Mouse (Mus musculus) small intestine, adult 2 months (tissue): ENCODE data around the gene Tma7. TPM values are rescaled to one million over a fixed set of nuclear protein-coding genes. Genes with fewer than 3 reads are reported as not detected.

Experiments
- H3K27ac ChIP-seq: fragments of 200-500 bp; 2 replicates; pipeline ENCODE4 v1.5.1; 2012; ENCODE audit warnings: low read depth, low read length, control low read depth, inconsistent platforms; ENCODE audit not compliant: insufficient read depth
- H3K27me3 ChIP-seq: fragments of 200-500 bp; 2 replicates; pipeline ENCODE4 v1.6.1; 2012; ENCODE audit warnings: mild to moderate bottlenecking, moderate library complexity, low read length, inconsistent platforms; ENCODE audit not compliant: control insufficient read depth, insufficient read depth
- H3K36me3 ChIP-seq: fragments of 200-500 bp; 2 replicates; pipeline ENCODE4 v1.6.1; 2012; ENCODE audit warnings: mild to moderate bottlenecking, low read length, control low read depth, inconsistent platforms; ENCODE audit not compliant: control insufficient read depth, insufficient read depth
- H3K4me1 ChIP-seq: fragments of 200-500 bp; 2 replicates; pipeline ENCODE4 v1.6.1; 2012; ENCODE audit warnings: low read length, inconsistent platforms, mixed read lengths; ENCODE audit not compliant: control insufficient read depth, insufficient read depth, insufficient read length
- H3K4me3 ChIP-seq: fragments of 200-500 bp; 2 replicates; pipeline ENCODE4 v1.5.1; 2012; ENCODE audit warnings: low read depth, mild to moderate bottlenecking, control low read depth, inconsistent platforms, low read length, moderate library complexity
- CTCF ChIP-seq: fragments of 200-500 bp; IDR thresholded peaks from 2 replicates; pipeline ENCODE4 v1.5.1; 2012; ENCODE audit warnings: low read depth, mild to moderate bottlenecking, control low read depth, inconsistent platforms, low read length, moderate library complexity, mixed read lengths; ENCODE audit not compliant: insufficient replicate concordance, insufficient read length; ENCODE audit errors: extremely low read depth
- POLR2A ChIP-seq: fragments of 200-500 bp; IDR thresholded peaks from 2 replicates; pipeline ENCODE4 v1.6.1; 2012; ENCODE audit warnings: low read depth, mild to moderate bottlenecking, control low read depth, inconsistent platforms, low read length, moderate library complexity
- WGBS: fragments of 180-500 bp; shearing (Covaris S2); methylation state at CpG from one replicate; pipeline ENCODE4 v1.1.7; 2018; 5-methylcytosine and 5-hydroxymethylcytosine counted together
- polyA plus RNA-seq: library from polyadenylated mRNA; depleted of rRNA; stranded (reverse); fragments of >200 nt; gene quantifications from 2 replicates; pipeline ENCODE4 v1.2.3, GENCODE M21; 2012

Tma7 gene
- polyA plus RNA-seq, 1 experiment: 1.6 TPM

DNA sequence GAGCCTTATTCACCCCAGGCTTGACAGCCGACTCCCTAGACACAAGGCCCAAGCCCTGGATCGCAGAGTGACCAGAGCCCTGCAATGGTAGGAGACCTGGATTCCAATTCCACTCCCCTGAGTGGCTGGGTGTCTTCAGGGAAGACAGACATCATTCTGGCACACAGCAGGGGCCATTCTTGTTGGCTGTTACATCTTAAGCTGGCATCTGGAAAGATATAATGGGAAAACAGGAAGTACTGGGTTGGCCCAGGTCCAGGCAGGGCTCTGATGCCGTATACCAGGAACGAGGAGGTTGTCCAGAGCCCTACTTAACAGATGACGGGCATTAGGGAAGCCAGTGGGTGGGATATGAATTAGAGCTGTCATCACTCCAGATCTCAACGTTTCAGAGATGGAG is 40.9 kb upstream of the Tma7 start:
- Histone ChIP-seq H3K36me3 (no peaks in the 10 kb centered on the region), H3K4me1 (peaks cover 3% of the 10 kb centered on the region), H3K4me3 (no peak overlapping the region), H3K27me3 (no peaks in the 10 kb centered on the region), H3K27ac (no peak overlapping the region)
- WGBS: 31% methylated on average over 6 of the region's 6 CpGs
- TF ChIP-seq POLR2A (no peak), CTCF (no peak)

DNA sequence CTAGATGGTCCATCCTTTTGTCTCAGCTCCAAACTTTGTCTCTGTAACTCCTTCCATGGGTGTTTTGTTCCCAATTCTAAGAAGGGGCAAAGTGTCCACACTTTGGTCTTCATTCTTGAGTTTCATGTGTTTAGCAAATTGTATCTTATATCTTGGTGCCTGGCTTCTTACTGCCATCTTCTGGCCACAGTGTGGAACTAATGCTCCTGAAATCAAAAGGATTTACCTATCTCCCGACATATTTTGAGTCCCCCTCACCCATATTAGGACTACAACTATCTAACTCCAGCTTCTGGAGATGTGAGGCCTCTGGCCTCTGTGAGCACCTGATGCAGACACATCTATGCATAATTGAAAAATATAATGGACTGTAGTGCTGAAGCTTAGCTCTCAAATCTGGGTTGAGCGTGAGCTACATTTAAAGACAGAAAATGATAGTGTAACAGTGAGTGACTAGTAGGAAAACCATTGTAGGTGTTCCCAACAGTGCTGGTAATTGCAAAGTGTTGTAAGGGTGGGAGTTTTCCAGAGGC is 40.2 kb upstream of the Tma7 start:
- no peaks in the 10 kb centered on the region for H3K36me3 ChIP-seq
- H3K27ac ChIP-seq: no peak overlapping the region
- WGBS: 47% methylated on average over 2 of the region's 2 CpGs
- TF ChIP-seq POLR2A: no peak
- TF ChIP-seq CTCF: no peak
- H3K4me1 ChIP-seq: peaks cover 3% of the 10 kb centered on the region
- H3K4me3 ChIP-seq: no peak overlapping the region
- H3K27me3 ChIP-seq: no peaks in the 10 kb centered on the region

DNA sequence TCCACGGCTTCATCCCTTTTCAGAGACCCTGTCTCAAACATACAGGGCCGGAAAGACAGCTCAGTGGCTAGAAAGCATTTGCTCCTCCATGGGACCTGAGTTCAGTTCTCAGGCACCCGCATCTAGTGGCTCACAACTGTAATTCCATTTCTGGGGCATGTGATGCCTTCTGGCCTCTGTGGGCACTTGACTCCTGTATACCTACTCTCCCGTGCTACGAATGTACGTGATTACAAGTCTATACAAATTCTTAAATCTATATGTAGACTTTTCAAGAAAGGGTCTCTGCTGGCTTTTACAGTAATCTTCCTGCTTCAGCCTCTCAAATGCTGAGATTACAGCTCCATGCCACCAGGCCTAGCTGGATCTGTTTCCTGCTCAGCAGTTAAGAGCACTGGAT is 38.6 kb upstream of the Tma7 start:
- no peaks in the 10 kb centered on the region for H3K36me3 ChIP-seq
- 93% methylated on average over 6 of the region's 6 CpGs for WGBS
- H3K27ac ChIP-seq: no peak overlapping the region
- TF ChIP-seq CTCF (no peak), POLR2A (no peak)
- peaks cover 3% of the 10 kb centered on the region for H3K4me1 ChIP-seq
- H3K27me3 ChIP-seq: no peaks in the 10 kb centered on the region
- no peak overlapping the region for H3K4me3 ChIP-seq

DNA sequence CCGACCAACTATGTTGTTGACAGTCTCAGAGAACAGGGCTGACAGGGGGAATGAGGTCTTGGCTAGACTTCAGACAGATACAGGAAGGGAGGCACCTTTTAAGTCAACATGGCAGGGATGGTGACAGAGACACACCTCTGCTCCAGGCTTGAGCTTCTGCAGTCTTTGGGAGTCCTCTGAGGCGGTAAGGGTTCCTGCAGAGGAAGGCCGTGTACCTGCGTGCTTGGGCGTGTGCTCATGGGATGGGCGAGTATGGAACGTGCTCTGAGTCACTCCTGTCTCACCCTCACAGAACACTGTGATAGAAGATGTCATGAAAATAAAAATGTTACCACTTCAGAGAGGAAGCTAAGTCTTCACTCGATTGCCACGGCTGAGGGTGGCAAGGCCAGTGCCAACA is 37.2 kb upstream of the Tma7 start:
- Histone ChIP-seq H3K36me3 (peaks cover 2% of the 10 kb centered on the region; the same call in 1 of the 2 replicates), H3K4me3 (no peak overlapping the region), H3K4me1 (peaks cover 3% of the 10 kb centered on the region), H3K27me3 (no peaks in the 10 kb centered on the region), H3K27ac (no peak overlapping the region)
- 61% methylated on average over 9 of the region's 9 CpGs for WGBS
- TF ChIP-seq CTCF (no peak), POLR2A (no peak)

DNA sequence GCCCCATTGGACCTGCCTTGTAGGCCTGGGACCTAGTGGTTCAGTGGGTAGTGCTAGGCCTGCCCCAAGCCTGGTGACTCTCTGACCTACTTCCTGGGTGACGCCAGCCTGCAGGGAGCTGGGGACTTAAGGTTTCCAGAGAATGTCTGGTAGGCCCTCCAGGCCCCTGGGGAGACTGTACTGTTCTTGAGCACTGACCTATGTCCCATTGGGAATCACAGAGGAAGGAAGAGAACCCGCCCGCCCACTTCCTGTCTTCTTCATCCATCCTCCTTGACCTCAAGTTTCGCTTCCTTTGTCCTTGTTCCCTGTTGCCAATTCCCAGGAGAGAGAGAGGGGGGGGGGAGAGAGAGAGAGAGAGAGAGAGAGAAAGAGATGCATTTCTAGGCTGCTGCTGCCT is 35.7 kb upstream of the Tma7 start:
- H3K4me3 ChIP-seq: no peak overlapping the region
- peaks cover 2% of the 10 kb centered on the region; the same call in 1 of the 2 replicates for H3K36me3 ChIP-seq
- 78% methylated on average over 4 of the region's 4 CpGs for WGBS

DNA sequence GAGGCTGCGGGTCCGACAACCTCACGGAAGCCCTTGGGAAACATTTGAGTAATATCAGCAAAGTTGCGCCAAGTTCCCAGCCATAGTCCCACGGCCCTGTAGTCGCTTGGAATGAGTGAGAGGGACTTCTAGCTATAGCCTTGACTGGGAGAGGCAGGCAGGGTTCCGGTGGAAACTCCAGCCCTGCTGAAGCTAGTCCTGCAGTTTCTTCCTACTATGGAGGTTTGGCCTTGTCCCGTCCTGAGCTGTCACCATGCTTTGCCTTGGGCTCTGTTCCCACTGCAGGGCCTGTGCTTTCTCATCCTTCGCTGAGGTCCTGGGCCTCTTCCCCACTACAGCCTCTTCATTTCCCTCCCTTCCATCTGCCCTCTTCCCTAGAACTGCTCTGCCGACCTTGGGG is 33.8 kb upstream of the Tma7 start:
- peaks cover 2% of the 10 kb centered on the region; the same call in 1 of the 2 replicates for H3K36me3 ChIP-seq
- H3K4me3 ChIP-seq: no peak overlapping the region
- TF ChIP-seq CTCF: no peak
- no peak for TF ChIP-seq POLR2A
- H3K4me1 ChIP-seq: peaks cover 3% of the 10 kb centered on the region
- H3K27me3 ChIP-seq: no peaks in the 10 kb centered on the region
- H3K27ac ChIP-seq: no peak overlapping the region
- 92% methylated on average over 10 of the region's 10 CpGs for WGBS

More for the DNA sequence above, 35.7 kb upstream of the Tma7 start:
- Histone ChIP-seq H3K27me3 (no peaks in the 10 kb centered on the region), H3K27ac (no peak overlapping the region), H3K4me1 (peaks cover 3% of the 10 kb centered on the region)
- TF ChIP-seq CTCF: no peak
- no peak for TF ChIP-seq POLR2A

DNA sequence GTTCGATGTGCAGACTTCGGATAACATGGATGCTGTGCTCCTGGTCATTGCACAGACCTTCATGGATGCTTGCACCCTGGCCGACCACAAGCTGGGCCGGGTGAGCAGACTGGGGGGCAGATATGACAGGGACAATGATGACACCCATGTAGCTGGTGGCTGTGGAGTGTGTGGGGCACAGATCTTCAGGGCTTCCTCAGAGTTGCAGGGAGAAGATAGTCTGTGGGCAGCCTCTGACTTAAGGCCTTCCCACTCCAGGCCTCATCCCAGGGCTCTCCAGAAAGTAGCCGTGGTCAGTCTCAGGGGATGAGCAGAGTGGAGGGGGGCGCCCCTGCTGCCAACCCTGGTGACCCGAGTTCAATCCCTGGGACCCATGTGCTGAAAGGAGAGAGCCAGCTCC is 32.5 kb upstream of the Tma7 start:
- Histone ChIP-seq H3K27ac (no peak overlapping the region), H3K4me3 (no peak overlapping the region), H3K4me1 (peaks cover 2% of the 10 kb centered on the region), H3K36me3 (peaks cover 2% of the 10 kb centered on the region; the same call in 1 of the 2 replicates), H3K27me3 (no peaks in the 10 kb centered on the region)
- TF ChIP-seq POLR2A (no peak), CTCF (no peak)
- 86% methylated on average over 7 of the region's 7 CpGs for WGBS
